Mouse (Mus musculus) ES-Bruce4 (cell line): Measurements from ENCODE around the gene Rap1gds1. TPM values are rescaled to one million over a fixed set of nuclear protein-coding genes. Genes with fewer than 3 reads are reported as not detected.

Source experiments
- H3K27ac ChIP-seq: 2 replicates; pipeline ENCODE4 v1.5.1; 2012; ENCODE audit warnings: low read length, inconsistent platforms; ENCODE audit not compliant: insufficient read depth
- H3K27me3 ChIP-seq: 2 replicates; pipeline ENCODE4 v1.6.1; 2012; ENCODE audit warnings: mild to moderate bottlenecking, low read length, inconsistent platforms; ENCODE audit not compliant: control insufficient read depth, poor library complexity, insufficient read depth, severe bottlenecking
- H3K36me3 ChIP-seq: 2 replicates; pipeline ENCODE4 v1.6.1; 2012; ENCODE audit warnings: inconsistent platforms, mild to moderate bottlenecking, low read length, moderate library complexity; ENCODE audit not compliant: control insufficient read depth, poor library complexity, insufficient read depth, severe bottlenecking
- H3K4me1 ChIP-seq: one replicate; pipeline ENCODE4 v1.8.1; 2011; ENCODE audit warnings: low read length; ENCODE audit not compliant: control insufficient read depth, insufficient read depth
- H3K4me3 ChIP-seq: 2 replicates; pipeline ENCODE4 v1.5.1; 2011; ENCODE audit warnings: low read depth, mild to moderate bottlenecking, low read length
- H3K9ac ChIP-seq: 2 replicates; pipeline ENCODE4 v1.6.1; 2012; ENCODE audit warnings: low read depth, mild to moderate bottlenecking, inconsistent platforms; ENCODE audit not compliant: poor library complexity, severe bottlenecking
- H3K9me3 ChIP-seq: replicated peaks from 2 replicates; pipeline ENCODE4 v1.6.1; 2012; ENCODE audit warnings: mild to moderate bottlenecking, low read length, inconsistent platforms; ENCODE audit not compliant: control insufficient read depth, poor library complexity, insufficient read depth, severe bottlenecking
- CTCF ChIP-seq: IDR thresholded peaks from one replicate; pipeline ENCODE4 v1.8.1; 2011; ENCODE audit warnings: low read depth, low read length
- EP300 ChIP-seq: IDR thresholded peaks from 2 replicates; pipeline ENCODE4 v1.6.1; 2011; ENCODE audit warnings: low read depth, low read length; ENCODE audit not compliant: insufficient read depth
- POLR2A ChIP-seq: IDR thresholded peaks from one replicate; pipeline ENCODE4 v1.8.1; 2011; ENCODE audit warnings: low read length; ENCODE audit not compliant: insufficient read depth
- polyA plus RNA-seq: library from polyadenylated mRNA; stranded (reverse); fragments of >200 nt; gene quantifications from 2 replicates; pipeline ENCODE4 v1.2.4, GENCODE M21; 2011; ENCODE audit warnings: low read depth; ENCODE audit not compliant: missing spikeins, insufficient read depth, insufficient read length

The Rap1gds1 gene
- polyA plus RNA-seq, 1 experiment = 48.6 TPM

DNA sequence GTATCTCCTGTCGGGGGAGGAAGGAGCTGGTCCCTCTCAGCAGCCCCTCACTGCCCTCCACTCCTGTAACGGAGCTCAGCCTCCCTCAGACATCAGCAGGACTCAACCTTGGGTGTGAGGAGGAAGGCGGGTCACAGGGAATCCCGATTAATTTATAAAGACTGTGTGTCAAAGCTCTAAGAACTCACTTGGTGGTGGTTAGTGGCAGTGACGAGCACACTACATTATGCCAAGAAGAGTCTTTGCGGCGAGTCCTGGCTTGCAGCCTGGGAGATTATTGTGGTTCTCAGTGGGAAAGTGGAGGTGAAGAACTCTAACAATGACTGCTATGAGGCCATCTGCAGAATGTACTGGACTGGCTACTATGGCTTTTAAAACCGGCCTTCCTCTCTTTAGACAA is 148.8 kb downstream of the Rap1gds1 start:
- Histone ChIP-seq H3K9me3 (no peaks in the 10 kb centered on the region), H3K27me3 (no peaks in the 10 kb centered on the region), H3K36me3 (peaks cover 4% of the 10 kb centered on the region; the same call in 1 of the 2 replicates), H3K4me1 (no peaks in the 10 kb centered on the region), H3K9ac (no peak overlapping the region), H3K4me3 (no peak overlapping the region), H3K27ac (no peak overlapping the region)
- no peak for TF ChIP-seq CTCF
- no peak for TF ChIP-seq POLR2A
- no peak for TF ChIP-seq EP300

DNA sequence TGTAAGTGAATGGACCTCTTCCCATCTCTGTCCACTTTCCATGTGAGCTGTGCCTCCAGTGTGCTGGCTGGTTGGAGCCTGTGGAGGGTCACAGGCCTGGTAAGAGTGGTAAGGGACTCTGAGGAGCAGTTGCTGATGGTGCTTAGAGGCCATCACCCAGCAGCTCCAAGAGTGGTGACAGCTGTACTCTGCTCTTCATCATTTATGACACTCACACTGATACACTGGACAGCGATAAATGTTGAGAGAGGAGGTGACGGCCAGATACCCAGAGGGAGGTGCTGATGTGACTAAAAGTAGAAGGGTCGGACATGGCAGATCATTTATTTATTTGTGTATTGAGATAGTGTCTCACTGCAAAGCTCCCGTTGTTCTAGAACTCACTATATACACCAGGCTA is 156.8 kb downstream of the Rap1gds1 start:
- no peak overlapping the region for H3K27ac ChIP-seq
- no peak overlapping the region for H3K4me3 ChIP-seq
- no peaks in the 10 kb centered on the region for H3K27me3 ChIP-seq
- H3K36me3 ChIP-seq = no peaks in the 10 kb centered on the region
- no peak overlapping the region for H3K9ac ChIP-seq
- H3K9me3 ChIP-seq = no peaks in the 10 kb centered on the region
- H3K4me1 ChIP-seq = no peaks in the 10 kb centered on the region
- TF ChIP-seq POLR2A (no peak), CTCF (no peak), EP300 (no peak)

DNA sequence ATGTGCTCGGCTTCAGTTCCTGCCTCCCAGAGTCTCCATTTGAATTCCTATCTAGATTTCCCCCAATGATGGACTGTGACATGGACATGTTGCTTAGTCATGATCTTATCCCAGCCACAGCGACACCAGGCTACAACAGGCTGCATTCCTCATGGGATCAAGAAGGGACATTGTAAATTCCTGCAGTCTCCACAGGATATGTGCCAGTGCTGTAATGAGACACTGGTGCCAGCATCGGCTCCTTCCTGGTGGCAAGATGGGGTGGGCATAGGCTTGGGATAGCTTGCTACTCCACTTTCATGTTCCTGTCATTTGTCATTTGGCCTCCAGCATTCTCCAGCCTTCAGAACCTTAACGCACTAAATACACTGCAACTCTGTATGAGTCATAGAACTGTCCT is 158.0 kb downstream of the Rap1gds1 start:
- Histone ChIP-seq H3K27ac (no peak overlapping the region), H3K9me3 (no peaks in the 10 kb centered on the region), H3K4me1 (no peaks in the 10 kb centered on the region), H3K4me3 (no peak overlapping the region), H3K9ac (no peak overlapping the region), H3K27me3 (no peaks in the 10 kb centered on the region), H3K36me3 (no peaks in the 10 kb centered on the region)
- no peak for TF ChIP-seq CTCF
- no peak for TF ChIP-seq EP300
- TF ChIP-seq POLR2A = no peak

DNA sequence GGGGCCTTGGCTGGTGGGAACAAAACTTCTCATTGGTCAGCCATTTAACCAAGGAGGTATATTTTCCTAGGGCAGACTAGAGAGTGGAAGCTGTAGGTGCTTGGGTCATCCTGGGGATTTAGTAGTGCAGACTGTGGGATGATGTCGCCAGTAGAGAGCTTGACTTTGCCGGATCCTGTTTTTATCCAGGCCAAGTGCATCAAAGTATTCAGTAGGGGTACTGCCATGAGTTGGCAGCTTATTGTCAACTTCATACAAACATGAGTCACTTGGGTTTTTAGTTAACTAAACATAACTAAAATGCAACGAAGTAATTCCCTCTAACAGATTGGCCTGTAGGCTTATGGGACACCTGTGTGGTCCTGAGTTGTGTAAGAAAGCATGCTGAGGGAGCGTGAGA is 158.4 kb downstream of the Rap1gds1 start:
- Histone ChIP-seq H3K9me3 (no peaks in the 10 kb centered on the region), H3K27ac (no peak overlapping the region), H3K4me1 (no peaks in the 10 kb centered on the region), H3K27me3 (no peaks in the 10 kb centered on the region), H3K36me3 (no peaks in the 10 kb centered on the region), H3K4me3 (no peak overlapping the region), H3K9ac (no peak overlapping the region)
- TF ChIP-seq CTCF (no peak), POLR2A (no peak), EP300 (no peak)

DNA sequence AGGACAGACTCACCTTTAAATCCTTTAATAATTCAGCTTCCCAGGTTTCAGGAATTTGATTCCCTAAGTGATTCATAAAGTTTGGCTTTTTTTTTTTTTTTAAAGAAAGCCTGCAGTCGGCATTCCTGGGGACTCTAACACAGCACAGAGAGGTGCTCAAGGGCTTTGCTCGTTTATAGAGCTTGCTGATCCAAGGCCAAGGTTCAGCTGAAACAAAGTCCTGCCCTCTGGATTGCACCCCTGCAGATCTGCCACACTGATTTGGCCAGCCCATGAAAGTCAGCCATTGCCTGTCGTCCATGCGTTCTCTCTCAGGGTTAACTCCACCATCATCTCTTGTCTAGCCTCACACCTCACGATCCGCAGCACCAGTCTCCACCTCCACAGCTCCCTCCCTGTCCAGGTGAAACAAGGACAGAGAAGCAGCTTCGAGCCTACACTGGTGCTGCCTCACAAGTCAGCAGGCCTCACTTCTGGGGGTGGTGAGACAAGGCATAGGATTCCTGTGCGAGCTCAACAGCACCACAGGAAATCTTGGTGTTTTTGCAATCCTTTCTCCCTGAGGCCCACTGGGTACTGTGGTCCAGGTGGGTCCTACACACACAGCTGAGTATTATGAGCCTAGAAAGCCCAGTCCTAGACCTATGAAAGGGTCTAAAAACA is 160.2 kb downstream of the Rap1gds1 start:
- no peaks in the 10 kb centered on the region for H3K9me3 ChIP-seq
- H3K27me3 ChIP-seq = no peaks in the 10 kb centered on the region
- H3K4me1 ChIP-seq = no peaks in the 10 kb centered on the region
- H3K36me3 ChIP-seq = no peaks in the 10 kb centered on the region
- H3K4me3 ChIP-seq = no peak overlapping the region
- no peak overlapping the region for H3K27ac ChIP-seq
- TF ChIP-seq CTCF (no peak), POLR2A (no peak), EP300 (no peak)
- no peak overlapping the region for H3K9ac ChIP-seq

DNA sequence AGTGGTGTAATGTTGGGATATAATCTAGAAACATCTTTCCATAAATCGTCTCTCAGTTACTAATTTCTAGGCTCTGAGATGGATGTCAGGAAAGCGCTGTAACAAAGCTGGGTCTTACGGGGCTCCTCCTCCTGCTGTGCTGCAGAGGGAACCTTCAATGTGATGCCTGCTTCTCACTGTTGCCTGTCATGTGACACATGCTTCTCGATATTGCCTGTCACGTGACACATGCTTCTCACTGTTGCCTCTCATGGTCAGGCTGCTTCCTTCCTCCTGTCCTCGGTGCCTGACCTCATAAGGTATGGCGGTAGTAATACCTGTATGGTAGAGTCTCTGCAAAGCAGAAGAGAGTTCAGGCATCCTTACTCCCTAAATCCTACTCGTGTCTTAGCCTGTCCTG is 162.5 kb downstream of the Rap1gds1 start:
- Histone ChIP-seq H3K36me3 (no peaks in the 10 kb centered on the region), H3K4me1 (no peaks in the 10 kb centered on the region), H3K27me3 (no peaks in the 10 kb centered on the region), H3K9me3 (no peaks in the 10 kb centered on the region), H3K9ac (no peak overlapping the region), H3K4me3 (no peak overlapping the region), H3K27ac (no peak overlapping the region)
- TF ChIP-seq CTCF (no peak), POLR2A (no peak), EP300 (no peak)
